Mouse (Mus musculus): ENCODE measurements around the gene Baz1a.
"Not testable (repeated sequence)": the region's sequence is repeated elsewhere in the genome, so short reads cannot be mapped to it uniquely, and the experiment has no call there.

Baz1a gene

DNA sequence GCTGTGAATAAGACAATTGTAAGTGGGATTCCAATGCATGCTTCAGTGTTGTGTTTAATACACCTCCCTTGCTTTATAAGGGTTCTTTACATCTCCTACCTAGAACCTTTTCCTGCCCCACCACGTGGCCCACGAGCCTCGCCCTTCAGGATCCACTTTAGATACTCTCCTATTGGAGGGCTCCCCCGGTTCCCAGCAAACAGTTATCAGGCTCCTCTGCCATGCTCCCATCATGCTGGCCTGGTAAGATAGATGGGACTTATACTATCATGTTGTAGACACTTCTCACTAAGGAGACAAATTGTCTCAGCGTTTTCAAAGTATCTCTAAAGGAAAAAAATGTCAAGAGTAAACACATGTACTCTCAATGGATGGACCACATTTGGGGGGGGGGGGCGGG lies 33.6 kb downstream of the Baz1a start:
- no peak for DNase-seq

- DNase-seq = no peak
These were observed 45.1 kb downstream of the Baz1a start for GRCm38 (mm10) chr12:54969033-54969432.

DNA sequence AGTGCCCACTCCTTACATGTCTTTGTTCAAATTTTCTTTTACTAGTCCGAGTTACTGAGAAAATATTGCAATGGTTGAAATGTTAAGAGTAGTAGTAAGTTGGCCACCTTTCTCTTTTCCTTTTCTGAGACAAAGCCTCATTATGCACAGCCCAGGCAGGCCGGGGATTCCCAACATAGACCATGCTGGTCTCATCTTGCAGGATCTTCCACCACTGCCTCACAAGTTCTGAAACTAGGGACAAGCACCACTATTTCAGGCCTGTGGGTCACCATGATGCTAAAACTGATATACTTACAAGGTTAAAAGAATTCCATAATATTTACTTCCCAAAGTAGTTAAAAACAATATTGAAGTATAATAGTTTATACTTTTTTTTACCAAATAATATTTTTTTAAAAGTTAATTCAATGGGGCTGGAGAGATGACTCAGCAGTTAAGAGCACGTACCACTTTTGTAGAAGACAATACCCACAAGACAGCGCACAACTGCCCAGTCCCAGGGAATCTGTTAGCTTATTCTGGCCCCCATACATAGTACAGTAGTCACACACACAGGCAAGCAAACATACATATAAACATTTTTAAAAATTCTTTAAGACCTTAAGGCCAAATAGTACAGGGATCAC lies 48.5 kb downstream of the Baz1a start:
- DNase-seq = no peak

DNA sequence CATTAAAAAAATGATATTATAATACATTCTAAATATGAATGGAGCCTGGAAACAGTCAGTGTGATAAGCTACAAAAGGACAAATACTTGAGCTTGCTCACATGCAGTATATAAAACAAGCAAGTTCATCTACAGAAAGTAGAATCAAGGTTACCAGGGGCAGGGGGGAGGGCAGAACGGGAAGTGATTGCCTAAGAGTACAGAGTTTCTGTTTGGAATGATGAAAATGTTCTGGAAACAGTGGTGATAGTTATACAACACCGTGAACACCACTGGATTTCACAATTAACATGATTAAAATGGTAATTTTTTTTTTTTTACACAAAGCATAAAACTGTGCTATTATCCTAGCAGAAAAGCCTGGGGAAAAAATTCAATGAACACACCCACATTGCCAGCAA lies 54.6 kb downstream of the Baz1a start:
- no peak for DNase-seq

DNA sequence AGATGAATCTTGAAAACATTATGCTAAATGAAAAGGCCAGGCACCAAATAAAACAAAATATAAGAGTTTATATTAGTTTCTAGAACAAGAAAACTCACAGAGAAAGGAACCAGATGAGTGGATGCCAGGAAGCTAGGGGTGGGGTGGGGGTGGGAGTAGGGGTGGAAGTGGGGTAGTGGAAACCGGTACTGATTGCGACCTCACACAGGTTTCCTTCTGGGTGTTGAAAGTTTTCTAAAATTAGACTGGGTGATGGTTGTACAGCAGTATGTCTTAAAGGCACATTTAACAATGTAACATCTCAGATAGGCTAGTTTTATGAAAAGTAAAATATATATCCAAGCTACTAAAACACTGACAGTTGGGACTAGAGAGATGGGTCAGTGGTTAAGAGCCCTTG lies 57.2 kb downstream of the Baz1a start:
- DNase-seq = no peak

DNA sequence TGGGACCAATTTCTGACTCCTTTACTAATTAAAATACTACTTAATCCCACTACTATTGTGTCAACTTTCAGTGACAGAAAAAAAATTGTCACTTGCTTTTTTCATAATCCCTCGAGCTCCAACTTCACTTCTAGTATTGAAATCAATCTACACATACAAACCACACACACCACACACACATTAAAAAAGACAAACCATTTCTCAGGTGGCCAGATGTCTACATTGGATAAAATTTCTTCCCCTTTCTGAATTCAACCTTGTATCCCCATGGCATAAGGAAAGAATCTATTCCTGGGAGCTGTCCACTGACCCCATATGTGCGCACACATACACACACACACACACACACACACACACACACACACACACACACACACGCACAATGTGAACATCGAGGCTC lies 57.7 kb downstream of the Baz1a start:
- DNase-seq = no peak

- no peak for DNase-seq
These were observed 68.0 kb downstream of the Baz1a start for GRCm38 (mm10) chr12:54946116-54946515.

GRCm38 (mm10) chr12:54942586-54943157 lies 71.5 kb downstream of the Baz1a start:
- not testable (repeated sequence) for DNase-seq

DNA sequence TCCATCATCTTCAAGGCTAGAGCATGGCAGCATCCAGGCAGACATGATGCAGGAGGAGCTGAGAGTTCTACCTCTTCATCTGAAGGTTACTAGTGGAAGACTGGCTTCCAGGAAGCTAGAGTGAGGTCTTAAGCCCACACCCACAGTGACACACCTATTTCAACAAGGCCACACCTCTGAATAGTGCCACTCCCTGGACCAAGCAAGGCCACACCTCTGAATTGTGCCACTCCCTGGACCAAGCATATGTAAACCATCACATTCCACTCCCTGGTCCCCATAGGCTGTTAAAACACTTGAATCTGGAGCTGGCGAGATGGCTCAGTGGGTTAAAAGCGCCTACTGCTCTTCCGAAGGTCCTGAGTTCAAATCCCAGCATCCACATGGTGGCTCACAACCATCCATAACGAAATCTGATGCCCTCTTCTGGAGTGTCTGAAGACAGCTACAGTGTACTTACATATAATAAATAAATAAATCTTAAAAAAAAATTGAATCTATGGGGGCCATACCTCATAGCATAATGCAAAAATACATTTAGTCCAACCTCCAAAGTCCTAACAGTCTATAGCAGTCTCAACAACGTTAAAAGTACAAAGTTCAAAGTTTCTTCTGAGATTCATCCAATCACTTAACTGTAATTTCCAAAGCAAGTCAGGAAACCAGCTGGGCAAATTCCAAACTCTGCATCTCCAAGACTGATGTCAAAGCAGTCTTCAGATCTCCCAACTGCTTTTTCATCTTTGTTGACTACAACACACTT lies 76.4 kb downstream of the Baz1a start:
- DNase-seq = not testable (repeated sequence)

DNA sequence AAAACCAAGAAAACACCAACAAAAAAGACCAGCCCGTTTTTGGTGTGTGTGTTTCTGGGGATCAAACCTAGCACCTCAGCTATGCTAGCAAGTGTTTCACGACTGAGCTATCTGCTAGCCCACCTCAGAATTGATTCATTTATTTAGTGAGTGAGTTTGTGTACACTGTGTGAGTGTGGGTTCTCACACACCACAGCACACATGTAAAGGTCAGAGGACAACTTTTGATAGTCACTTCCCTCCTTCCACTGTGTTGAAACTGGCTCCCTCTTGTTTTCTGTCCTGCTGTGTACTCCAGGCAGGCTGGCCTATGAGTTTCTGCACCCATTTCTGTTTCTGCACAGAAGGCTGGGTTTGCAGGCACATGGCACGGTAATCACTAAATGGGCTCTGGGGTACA lies 103.8 kb downstream of the Baz1a start:
- no peak for DNase-seq

- not testable (repeated sequence) for DNase-seq
These were observed 121.6 kb downstream of the Baz1a start for GRCm38 (mm10) chr12:54892559-54892958.

DNA sequence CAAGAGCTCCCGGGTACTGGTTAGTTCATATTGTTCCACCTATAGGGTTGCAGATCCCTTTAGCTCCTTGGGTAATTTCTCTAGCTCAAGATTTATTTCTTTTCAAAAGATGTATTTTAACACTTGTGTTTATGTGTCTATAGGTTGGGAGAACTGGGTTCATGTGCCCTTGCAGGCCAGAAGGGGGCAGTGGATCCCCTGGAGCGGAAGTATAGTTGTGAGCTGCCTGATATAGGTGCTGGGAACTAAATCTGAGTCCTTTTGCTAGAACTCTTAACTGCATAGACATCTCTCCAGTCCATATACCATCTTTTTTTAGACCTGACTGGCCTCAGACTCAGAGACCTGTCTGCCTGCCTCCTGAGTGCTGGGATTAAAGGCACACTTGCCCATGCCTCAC lies 123.7 kb downstream of the Baz1a start:
- DNase-seq = no peak

GRCm38 (mm10) chr12:54887580-54888127 lies 126.5 kb downstream of the Baz1a start:
- no peak for DNase-seq

DNA sequence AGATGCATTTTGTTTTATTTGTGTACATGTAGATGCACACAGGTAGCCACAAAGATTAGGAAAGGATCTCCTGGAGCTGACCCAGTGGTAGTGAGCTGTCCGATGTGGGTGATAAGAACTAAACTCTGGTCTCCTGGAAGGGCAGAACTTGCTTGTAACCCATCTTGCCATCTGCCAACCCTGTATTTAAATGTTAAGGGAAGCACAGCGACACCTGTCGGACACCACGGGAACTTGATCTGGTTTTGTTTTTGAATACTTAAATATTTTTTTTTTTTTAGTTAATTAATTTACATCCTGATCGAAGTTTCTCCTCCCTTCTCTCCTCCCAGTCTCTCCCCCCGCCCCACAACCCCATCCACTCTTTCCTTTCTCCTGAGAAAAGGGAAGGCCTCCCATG lies 134.5 kb downstream of the Baz1a start:
- DNase-seq = peak; percentile 78

- DNase-seq = no peak
These were observed 134.9 kb downstream of the Baz1a start for GRCm38 (mm10) chr12:54879211-54879610.

DNA sequence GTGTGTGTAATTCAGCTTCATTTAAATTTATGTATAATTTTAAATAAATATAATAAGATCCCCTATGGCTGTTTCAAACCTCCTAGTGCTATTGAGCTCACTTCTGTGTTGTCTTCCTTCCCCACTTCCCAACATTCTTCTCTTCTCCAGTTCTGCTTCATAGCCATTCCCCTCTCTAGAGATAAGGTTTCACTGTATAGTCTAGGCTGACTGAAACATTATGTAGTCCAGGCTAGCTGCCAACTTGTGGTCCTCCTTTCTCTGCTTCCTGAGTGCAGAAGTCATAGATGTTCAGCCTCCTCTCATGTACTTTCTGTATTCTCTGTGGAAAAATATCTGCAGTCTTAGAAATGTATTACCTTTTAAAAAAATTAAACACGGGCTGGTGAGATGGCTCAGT lies 136.3 kb downstream of the Baz1a start:
- DNase-seq = no peak

GRCm38 (mm10) chr12:54876879-54877278 lies 137.3 kb downstream of the Baz1a start:
- no peak for DNase-seq

- DNase-seq = no peak
These were observed 139.4 kb downstream of the Baz1a start for GRCm38 (mm10) chr12:54874711-54875110.

- DNase-seq = peak; percentile 87
These were observed 151.3 kb downstream of the Baz1a start, which contains the start of gene Cfl2 for GRCm38 (mm10) chr12:54862606-54863535. TSS of gene Cfl2 (minus strand) at chr12:54862877.

DNA sequence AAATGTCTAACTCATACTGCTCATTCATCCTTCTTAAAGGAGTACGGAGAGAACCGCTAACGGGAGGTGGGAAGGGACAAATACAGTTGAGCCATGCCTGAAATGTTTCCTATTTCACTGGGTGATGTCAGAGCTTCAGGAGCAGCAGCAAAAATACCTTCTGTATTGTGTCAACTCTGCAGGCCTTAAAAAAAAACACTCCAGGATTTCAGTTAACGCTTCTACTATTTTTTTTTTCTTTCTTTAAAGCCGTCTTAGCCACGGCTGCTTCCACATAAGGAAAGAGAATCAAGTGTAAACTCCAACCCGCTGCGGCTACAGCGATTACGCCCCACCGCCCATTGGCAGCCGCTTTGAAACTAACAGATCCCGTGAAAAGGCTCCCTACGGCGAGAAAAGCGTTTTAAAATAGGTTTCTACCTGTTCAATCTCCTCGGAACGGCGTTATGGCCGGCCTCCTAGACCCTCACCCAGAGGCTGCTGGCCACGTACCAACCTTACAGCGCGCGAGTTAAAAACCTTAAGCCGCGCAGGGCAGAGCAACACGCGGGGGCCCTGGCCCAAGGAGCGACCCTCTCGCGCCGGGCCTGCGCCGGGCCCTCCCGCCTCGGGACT lies 152.1 kb downstream of the Baz1a start:
- peak; percentile 72 for DNase-seq

DNA sequence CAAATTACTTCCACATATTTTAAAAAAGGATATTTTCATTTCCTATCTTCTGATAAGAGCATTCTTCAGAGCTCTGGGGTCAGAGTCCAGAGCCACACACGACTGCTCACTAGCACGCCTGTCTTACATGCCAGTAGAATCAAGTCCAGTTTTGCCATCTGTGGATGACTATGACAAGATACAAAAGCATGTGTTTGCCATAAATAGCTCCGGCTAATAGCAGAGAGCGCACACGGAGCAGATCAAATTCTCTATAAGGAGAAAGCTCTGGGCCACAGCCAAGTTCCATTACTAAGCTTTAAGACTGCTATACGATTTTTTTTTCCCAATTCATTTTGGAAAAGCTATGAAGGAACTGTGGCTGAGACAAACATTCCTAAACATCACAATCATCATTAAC lies 154.6 kb downstream of the Baz1a start:
- peak; percentile 80 for DNase-seq

- no peak for DNase-seq
These were observed 163.6 kb downstream of the Baz1a start for GRCm38 (mm10) chr12:54850551-54850950.
